Mouse (Mus musculus) CH12F3 (cell line): ENCODE measurements around the gene Il13.

ENCODE experiments used
- in situ Hi-C: fragments of 300-500 bp; cut with MboI; formaldehyde crosslinking; loops from 2 replicates; pipeline ENCODE4 v1.14.3; 2020; ENCODE audit warnings: low sequenced_read_pairs

Gene Il13

GRCm38 (mm10) chr11:53588279-53588678 lies 46.2 kb downstream of the Il13 start:
- in situ Hi-C loops: no loop called here

GRCm38 (mm10) chr11:53585510-53585909 lies 49.0 kb downstream of the Il13 start:
- in situ Hi-C loops: no loop called here

DNA sequence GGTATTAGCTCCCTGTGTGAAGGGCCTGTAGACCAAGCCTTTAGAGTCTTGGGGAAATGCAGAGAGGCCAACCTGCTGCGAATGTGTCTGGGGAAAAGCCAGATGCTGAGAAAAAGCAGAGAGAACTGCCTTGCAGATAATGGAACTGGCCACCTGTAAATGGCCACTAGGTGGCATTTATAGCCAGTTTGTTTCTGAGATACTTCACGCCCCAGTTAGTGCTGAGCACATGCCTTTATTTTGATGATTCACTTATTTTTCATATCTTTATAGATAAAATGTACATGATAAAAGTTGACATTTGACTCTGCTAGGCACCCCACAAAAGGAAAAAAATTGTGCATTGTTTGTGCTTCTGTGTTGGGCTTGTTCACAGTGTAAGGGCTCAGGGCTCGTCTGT lies 49.7 kb downstream of the Il13 start:
- in situ Hi-C loops: no loop called here

DNA sequence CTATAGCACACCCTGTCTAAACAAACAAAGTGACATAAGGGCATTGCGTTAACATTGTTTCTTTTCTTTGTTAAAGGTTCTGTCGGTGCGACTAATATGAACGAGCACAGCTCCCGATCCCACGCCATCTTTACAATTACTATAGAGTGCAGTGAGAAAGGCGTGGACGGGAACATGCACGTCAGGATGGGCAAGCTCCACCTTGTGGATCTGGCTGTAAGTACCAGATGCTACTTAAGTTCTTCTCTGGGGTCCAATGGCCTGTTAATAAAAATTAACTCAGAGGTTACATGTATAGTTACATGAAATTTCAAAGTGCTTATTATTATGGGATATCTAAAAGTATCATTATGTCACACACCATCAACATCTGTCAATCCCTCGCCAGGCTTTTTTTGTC lies 51.4 kb downstream of the Il13 start:
- in situ Hi-C loops: no loop called here
